Mouse (Mus musculus): ENCODE measurements around the gene Sec31b. TPM values are rescaled to one million over a fixed set of nuclear protein-coding genes. Genes with fewer than 3 reads are reported as not detected.
A peak's percentile ranks its signal among the peaks of the same experiment; 100 is the strongest.

The Sec31b gene
- polyA plus RNA-seq, 1 experiment from 2014 or later = 0.54 TPM

DNA sequence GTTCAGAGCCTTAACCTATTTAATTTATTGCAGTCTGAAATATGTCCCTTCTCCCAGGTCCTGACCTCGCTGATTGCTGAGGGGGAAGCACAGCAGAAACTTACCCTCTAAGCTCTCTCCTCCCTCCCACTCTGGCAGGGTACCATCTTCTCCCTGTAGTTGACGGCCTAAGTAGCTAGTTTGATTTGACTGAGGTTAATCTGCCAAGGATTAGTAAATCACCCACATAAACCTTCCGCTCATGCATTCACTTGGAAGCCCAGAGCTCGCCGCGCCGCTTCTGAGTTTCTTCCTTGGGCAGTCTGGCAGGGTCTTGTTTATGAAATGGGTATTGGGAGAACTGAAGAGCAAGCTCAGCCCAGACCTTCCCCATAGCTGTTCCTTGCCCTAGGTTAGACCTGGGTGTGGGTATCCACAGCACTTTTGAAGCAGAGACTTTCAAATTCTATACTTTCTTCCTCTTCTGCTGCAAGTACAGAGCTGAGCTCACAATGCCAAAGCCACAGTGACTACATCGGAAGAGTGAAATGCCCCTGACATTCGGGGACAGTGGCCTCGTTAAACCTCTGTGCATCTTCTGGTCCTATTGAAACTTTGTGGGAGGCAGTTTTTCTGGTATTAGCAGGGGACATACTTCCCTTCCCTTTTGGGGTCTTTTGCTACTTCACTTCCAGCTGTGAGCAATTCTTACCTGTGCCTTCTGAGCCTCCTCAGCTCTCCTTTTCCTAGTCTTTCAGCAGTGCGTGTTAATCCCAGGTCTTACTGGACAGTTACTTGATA is 32.4 kb downstream of the Sec31b start:
- WGBS (ENCODE audit: insufficient replicate concordance) = 22% methylated on average over 11 of the region's 11 CpGs
- ATAC-seq = no peak

DNA sequence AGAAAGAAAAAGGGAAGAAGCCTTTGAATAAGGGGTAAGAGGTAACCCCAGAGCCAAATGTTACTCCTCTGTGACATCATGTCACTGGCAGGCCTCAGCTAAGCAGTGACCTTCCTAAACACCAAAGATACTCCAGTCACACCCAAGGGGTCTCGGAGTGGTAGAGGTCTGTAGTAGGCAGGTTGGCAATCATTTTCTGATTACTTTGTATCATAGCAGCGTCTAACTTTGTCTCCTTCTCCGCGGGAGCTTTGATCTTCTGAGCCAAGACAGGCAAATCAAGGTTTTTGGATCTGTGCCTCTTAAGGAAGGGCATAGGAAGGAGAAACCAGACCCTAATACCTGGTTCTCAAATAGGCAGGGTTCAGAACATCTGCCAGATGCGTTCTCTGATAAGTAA is 33.1 kb downstream of the Sec31b start:
- DNase-seq (no peak), ATAC-seq (no peak)
- Histone ChIP-seq H3K4me3 (ENCODE audit: low read depth, low read length) (no peak overlapping the region), H3K9me3 (ENCODE audit: low read length) (no peaks in the 10 kb centered on the region), H3K4me2 (ENCODE audit: low read depth, low read length) (no peak overlapping the region), H3K27me3 (ENCODE audit: insufficient read depth, low read length) (peaks cover 70% of the 10 kb centered on the region), H3K4me1 (ENCODE audit: insufficient read depth) (peaks cover 8% of the 10 kb centered on the region), H3K9ac (replicated peaks) (no peak overlapping the region), H3K27ac (ENCODE audit: low read depth) (no peak overlapping the region), H3K36me3 (replicated peaks; ENCODE audit: insufficient read depth, low read length) (no peaks in the 10 kb centered on the region)
- TF ChIP-seq CTCF (IDR thresholded peaks at IDR 0.05; ENCODE audit: low read depth) (no peak), EP300 (IDR thresholded peaks at IDR 0.05; ENCODE audit: low read depth) (no peak)
- 36% methylated on average over 5 of the region's 5 CpGs for WGBS (ENCODE audit: insufficient replicate concordance)

More for the DNA sequence above, 32.4 kb downstream of the Sec31b start:
- Histone ChIP-seq H3K36me3 (replicated peaks; ENCODE audit: insufficient read depth, low read length) (no peaks in the 10 kb centered on the region), H3K4me1 (ENCODE audit: insufficient read depth) (peaks cover 8% of the 10 kb centered on the region), H3K9ac (replicated peaks) (no peak overlapping the region), H3K27me3 (ENCODE audit: insufficient read depth, low read length) (peaks cover 70% of the 10 kb centered on the region), H3K4me3 (ENCODE audit: low read depth, low read length) (no peak overlapping the region), H3K9me3 (ENCODE audit: low read length) (no peaks in the 10 kb centered on the region), H3K4me2 (ENCODE audit: low read depth, low read length) (no peak overlapping the region), H3K27ac (ENCODE audit: low read depth) (no peak overlapping the region)
- no peak for TF ChIP-seq CTCF (IDR thresholded peaks at IDR 0.05; ENCODE audit: low read depth)
- TF ChIP-seq EP300 (IDR thresholded peaks at IDR 0.05; ENCODE audit: low read depth) = no peak
- DNase-seq = no peak

DNA sequence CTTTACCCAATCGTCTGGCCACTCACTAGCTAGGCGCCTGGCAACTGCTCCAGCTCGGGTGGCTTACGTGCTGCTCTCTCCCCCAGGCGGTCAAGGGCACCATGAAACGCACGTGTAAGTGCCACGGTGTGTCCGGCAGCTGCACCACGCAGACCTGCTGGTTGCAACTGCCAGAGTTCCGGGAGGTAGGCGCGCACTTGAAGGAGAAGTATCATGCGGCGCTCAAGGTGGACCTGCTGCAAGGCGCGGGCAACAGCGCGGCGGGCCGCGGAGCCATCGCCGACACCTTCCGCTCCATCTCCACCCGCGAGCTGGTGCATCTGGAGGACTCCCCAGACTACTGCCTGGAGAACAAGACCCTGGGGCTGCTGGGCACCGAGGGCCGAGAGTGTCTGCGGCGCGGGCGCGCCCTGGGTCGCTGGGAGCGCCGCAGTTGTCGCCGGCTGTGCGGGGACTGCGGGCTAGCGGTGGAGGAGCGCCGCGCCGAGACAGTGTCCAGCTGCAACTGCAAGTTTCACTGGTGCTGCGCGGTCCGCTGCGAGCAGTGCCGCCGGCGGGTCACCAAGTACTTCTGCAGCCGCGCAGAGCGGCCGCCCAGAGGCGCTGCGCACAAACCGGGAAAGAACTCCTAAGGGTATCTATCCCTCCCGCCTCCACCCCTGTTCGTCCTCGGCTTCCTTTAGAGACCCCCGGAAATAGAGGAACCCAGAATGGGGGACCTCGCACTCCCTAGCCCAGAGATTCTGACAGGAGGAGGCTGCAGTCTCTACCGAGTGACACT is 34.0 kb downstream of the Sec31b start:
- TF ChIP-seq EP300 (IDR thresholded peaks at IDR 0.05; ENCODE audit: low read depth) (no peak), CTCF (IDR thresholded peaks at IDR 0.05; ENCODE audit: low read depth) (no peak)
- H3K4me2 ChIP-seq (ENCODE audit: low read depth, low read length) = peak overlapping the region; percentile 57
- no peak overlapping the region for H3K9ac ChIP-seq (replicated peaks)
- no peak overlapping the region for H3K27ac ChIP-seq (ENCODE audit: low read depth)
- no peaks in the 10 kb centered on the region for H3K9me3 ChIP-seq (ENCODE audit: low read length)
- no peak for DNase-seq
- ATAC-seq = no peak
- WGBS (ENCODE audit: insufficient replicate concordance) = 1% methylated on average over 64 of the region's 66 CpGs
- peak overlapping the region; percentile 25 for H3K4me3 ChIP-seq (ENCODE audit: low read depth, low read length)
- peaks cover 8% of the 10 kb centered on the region for H3K4me1 ChIP-seq (ENCODE audit: insufficient read depth)
- no peaks in the 10 kb centered on the region for H3K36me3 ChIP-seq (replicated peaks; ENCODE audit: insufficient read depth, low read length)
- peaks cover 77% of the 10 kb centered on the region for H3K27me3 ChIP-seq (ENCODE audit: insufficient read depth, low read length)

DNA sequence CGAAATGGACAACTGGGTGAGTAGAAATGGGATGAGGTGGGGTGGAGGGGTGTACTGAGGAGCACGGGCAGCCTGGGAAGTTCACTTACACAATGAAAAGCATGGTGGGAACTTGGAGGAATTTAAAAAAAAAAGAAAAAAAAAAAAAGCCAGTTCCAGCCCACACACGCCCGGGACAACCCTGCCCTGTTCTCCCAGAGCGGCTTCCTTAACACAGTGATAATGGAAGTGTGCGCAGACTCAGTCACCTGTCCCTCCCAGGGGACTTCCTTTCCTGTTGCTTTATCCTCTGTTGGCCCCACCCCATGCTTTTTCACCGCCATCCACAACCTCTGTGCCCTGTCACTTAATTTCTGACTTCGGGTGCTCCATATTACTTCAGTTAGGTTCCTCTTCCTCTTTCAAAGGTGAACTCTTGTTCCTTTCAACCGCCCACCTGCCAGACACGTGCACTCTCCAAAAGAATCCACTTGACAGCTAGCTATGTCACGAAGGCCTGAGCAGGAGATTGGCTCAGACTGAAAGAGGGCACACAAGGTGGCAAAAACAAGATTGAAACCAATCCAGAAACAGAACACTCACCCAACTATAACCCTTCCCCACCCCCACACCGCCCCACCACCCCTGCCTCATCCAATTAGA is 35.0 kb downstream of the Sec31b start:
- 4% methylated on average over 12 of the region's 12 CpGs for WGBS (ENCODE audit: insufficient replicate concordance)
- DNase-seq = no peak

DNA sequence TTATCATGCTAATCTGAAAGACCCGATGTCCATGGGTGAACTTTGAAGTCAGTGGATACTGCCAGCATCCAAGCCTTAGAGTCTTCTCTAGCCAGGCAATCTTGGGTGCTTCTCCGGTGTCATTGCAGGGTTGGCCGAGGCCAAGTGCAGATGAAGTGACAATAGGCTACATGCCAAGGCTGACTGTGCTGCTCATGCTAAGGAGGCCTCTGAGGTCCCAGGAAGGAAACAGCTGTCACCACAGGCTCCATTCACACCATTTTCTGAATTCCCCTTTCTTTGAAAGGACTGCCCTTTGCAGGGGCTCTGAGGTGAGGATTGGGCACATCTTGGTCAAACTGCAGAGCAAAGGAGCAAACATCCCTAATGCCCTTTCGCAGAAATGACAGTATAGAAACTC is 42.9 kb downstream of the Sec31b start:
- no peak overlapping the region for H3K9ac ChIP-seq (replicated peaks)
- H3K4me3 ChIP-seq (ENCODE audit: low read depth, low read length) = no peak overlapping the region
- 53% methylated on average over 4 of the region's 4 CpGs for WGBS (ENCODE audit: insufficient replicate concordance)
- H3K27ac ChIP-seq (ENCODE audit: low read depth) = no peak overlapping the region
- H3K9me3 ChIP-seq (ENCODE audit: low read length) = no peaks in the 10 kb centered on the region
- H3K27me3 ChIP-seq (ENCODE audit: insufficient read depth, low read length) = peaks cover 18% of the 10 kb centered on the region; the same call in 1 of the 2 replicates
- no peak overlapping the region for H3K4me2 ChIP-seq (ENCODE audit: low read depth, low read length)
- no peak for TF ChIP-seq EP300 (IDR thresholded peaks at IDR 0.05; ENCODE audit: low read depth)
- TF ChIP-seq CTCF (IDR thresholded peaks at IDR 0.05; ENCODE audit: low read depth) = no peak
- H3K4me1 ChIP-seq (ENCODE audit: insufficient read depth) = no peaks in the 10 kb centered on the region
- DNase-seq = no peak
- no peaks in the 10 kb centered on the region for H3K36me3 ChIP-seq (replicated peaks; ENCODE audit: insufficient read depth, low read length)
- ATAC-seq = no peak

More for the DNA sequence above, 35.0 kb downstream of the Sec31b start:
- Histone ChIP-seq H3K9me3 (ENCODE audit: low read length) (no peaks in the 10 kb centered on the region), H3K27me3 (ENCODE audit: insufficient read depth, low read length) (peaks cover 75% of the 10 kb centered on the region), H3K4me1 (ENCODE audit: insufficient read depth) (peaks cover 8% of the 10 kb centered on the region), H3K27ac (ENCODE audit: low read depth) (no peak overlapping the region), H3K9ac (replicated peaks) (no peak overlapping the region), H3K4me2 (ENCODE audit: low read depth, low read length) (no peak overlapping the region), H3K36me3 (replicated peaks; ENCODE audit: insufficient read depth, low read length) (no peaks in the 10 kb centered on the region), H3K4me3 (ENCODE audit: low read depth, low read length) (0 out of 2 replicates have a peak overlapping the region, but pooled peaks have one; percentile 1)
- TF ChIP-seq EP300 (IDR thresholded peaks at IDR 0.05; ENCODE audit: low read depth) (no peak), CTCF (IDR thresholded peaks at IDR 0.05; ENCODE audit: low read depth) (no peak)
- ATAC-seq = no peak

DNA sequence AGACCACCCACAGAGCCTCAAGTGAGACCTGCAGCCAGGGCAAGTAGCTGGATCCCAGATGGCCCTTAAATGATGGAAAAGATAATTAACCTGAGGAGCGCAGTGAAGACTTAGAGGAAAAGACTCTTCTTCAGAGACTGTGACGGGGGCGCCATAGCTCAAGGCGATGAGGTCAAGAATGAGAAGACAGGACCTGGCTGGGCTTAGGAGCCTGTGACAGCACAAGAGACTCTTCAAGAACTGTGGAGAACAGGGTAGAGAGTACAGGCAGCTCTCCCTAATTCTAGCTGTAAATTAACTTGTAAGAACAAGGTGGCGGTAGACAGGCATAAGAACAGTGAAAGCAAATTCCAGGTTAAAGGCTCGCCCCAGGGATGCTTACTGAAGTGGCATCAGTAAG is 43.7 kb downstream of the Sec31b start:
- Histone ChIP-seq H3K4me2 (ENCODE audit: low read depth, low read length) (no peak overlapping the region), H3K4me1 (ENCODE audit: insufficient read depth) (no peaks in the 10 kb centered on the region), H3K9ac (replicated peaks) (no peak overlapping the region), H3K9me3 (ENCODE audit: low read length) (no peaks in the 10 kb centered on the region), H3K27me3 (ENCODE audit: insufficient read depth, low read length) (peaks cover 15% of the 10 kb centered on the region; the same call in 1 of the 2 replicates), H3K36me3 (replicated peaks; ENCODE audit: insufficient read depth, low read length) (no peaks in the 10 kb centered on the region), H3K27ac (ENCODE audit: low read depth) (no peak overlapping the region), H3K4me3 (ENCODE audit: low read depth, low read length) (no peak overlapping the region)
- DNase-seq (no peak), ATAC-seq (no peak)
- TF ChIP-seq EP300 (IDR thresholded peaks at IDR 0.05; ENCODE audit: low read depth) = no peak
- TF ChIP-seq CTCF (IDR thresholded peaks at IDR 0.05; ENCODE audit: low read depth) = no peak
- WGBS (ENCODE audit: insufficient replicate concordance) = 77% methylated on average over 6 of the region's 6 CpGs
